Mouse (Mus musculus) limb, embryonic 11.5 days (tissue): ENCODE data around the gene Uox. TPM values are rescaled to one million over a fixed set of nuclear protein-coding genes. Genes with fewer than 3 reads are reported as not detected.

ENCODE experiments used
- ATAC-seq: fragments of 200-750 bp; cut with Nextera tagmentation; 2 replicates; pipeline ENCODE4 v1.8.0; 2017; ENCODE audit warnings: low read depth; ENCODE audit not compliant: insufficient number of reproducible peaks, low FRiP score, low TSS enrichment
- DNase-seq: peaks from one replicate; pipeline ENCODE4 v3.0.0-alpha.2; 2015; ENCODE audit warnings: low spot score
- H3K27ac ChIP-seq: fragments of 300-500 bp; sonication (generic); replicated peaks from 2 replicates; pipeline ENCODE4 v1.5.1; 2014; ENCODE audit warnings: low read depth, mild to moderate bottlenecking, low read length
- H3K27me3 ChIP-seq: fragments of 300-500 bp; sonication (generic); 2 replicates; pipeline ENCODE4 v1.6.1; 2014; ENCODE audit warnings: mild to moderate bottlenecking, low read length, mixed read lengths; ENCODE audit not compliant: control insufficient read depth, insufficient read depth
- H3K36me3 ChIP-seq: fragments of 300-500 bp; sonication (generic); 2 replicates; pipeline ENCODE4 v1.6.1; 2014; ENCODE audit warnings: mild to moderate bottlenecking, low read length, moderate library complexity, mixed read lengths; ENCODE audit not compliant: control insufficient read depth, insufficient read depth
- H3K4me1 ChIP-seq: fragments of 300-500 bp; sonication (generic); 2 replicates; pipeline ENCODE4 v1.6.1; 2014; ENCODE audit warnings: low read length, mixed read lengths; ENCODE audit not compliant: control insufficient read depth, insufficient read depth
- H3K4me2 ChIP-seq: fragments of 300-500 bp; sonication (generic); 2 replicates; pipeline ENCODE4 v1.6.1; 2014; ENCODE audit warnings: low read depth, mild to moderate bottlenecking, moderate library complexity; ENCODE audit not compliant: severe bottlenecking
- H3K4me3 ChIP-seq: fragments of 300-500 bp; sonication (generic); 2 replicates; pipeline ENCODE4 v1.5.1; 2014; ENCODE audit warnings: low read depth, low read length
- H3K9ac ChIP-seq: fragments of 300-500 bp; sonication (generic); 2 replicates; pipeline ENCODE4 v1.6.1; 2014; ENCODE audit warnings: mild to moderate bottlenecking, low read length
- H3K9me3 ChIP-seq: fragments of 300-500 bp; sonication (generic); 2 replicates; pipeline ENCODE4 v1.6.1; 2016; ENCODE audit warnings: low read length; ENCODE audit not compliant: control insufficient read depth
- WGBS: fragments of 180-500 bp; shearing (Covaris S2); extraction: QIAGEN DNeasy Blood & Tissue Kit; methylation state at CpG from one replicate; pipeline ENCODE4 v1.1.7; 2014; 5-methylcytosine and 5-hydroxymethylcytosine counted together
- polyA plus RNA-seq: library from polyadenylated mRNA; unstranded; fragments of >200 nt; fragmentation: Nextera tagmentation; extraction: Ambion mirVana; gene quantifications from 2 replicates; pipeline ENCODE4 v1.2.1, GENCODE M21; 2014

Gene Uox
- polyA plus RNA-seq, 1 experiment from 2014 or later = not detected

GRCm38 (mm10) chr3:146591601-146592000 is 21.4 kb downstream of the Uox start:
- H3K27me3 ChIP-seq = no peaks in the 10 kb centered on the region
- H3K27ac ChIP-seq = no peak overlapping the region
- 81% methylated on average over 2 of the region's 2 CpGs for WGBS
- no peak overlapping the region for H3K4me3 ChIP-seq
- H3K4me1 ChIP-seq = no peaks in the 10 kb centered on the region
- H3K9me3 ChIP-seq = no peaks in the 10 kb centered on the region
- H3K36me3 ChIP-seq = no peaks in the 10 kb centered on the region
- H3K4me2 ChIP-seq = no peak overlapping the region
- DNase-seq (no peak), ATAC-seq (no peak)
- no peak overlapping the region for H3K9ac ChIP-seq

- H3K4me1 ChIP-seq = no peaks in the 10 kb centered on the region
- 90% methylated on average over 6 of the region's 6 CpGs for WGBS
- no peaks in the 10 kb centered on the region for H3K36me3 ChIP-seq
- H3K27ac ChIP-seq = no peak overlapping the region
- H3K9ac ChIP-seq = no peak overlapping the region
- no peaks in the 10 kb centered on the region for H3K27me3 ChIP-seq
- ATAC-seq = no peak
- DNase-seq = no peak
- no peak overlapping the region for H3K4me3 ChIP-seq
- no peak overlapping the region for H3K4me2 ChIP-seq
- no peaks in the 10 kb centered on the region for H3K9me3 ChIP-seq
These were observed 25.2 kb downstream of the Uox start for GRCm38 (mm10) chr3:146595440-146595839.

GRCm38 (mm10) chr3:146596387-146596786 is 26.2 kb downstream of the Uox start:
- Histone ChIP-seq H3K4me2 (no peak overlapping the region), H3K4me1 (no peaks in the 10 kb centered on the region), H3K27ac (no peak overlapping the region), H3K27me3 (no peaks in the 10 kb centered on the region), H3K9ac (no peak overlapping the region), H3K9me3 (no peaks in the 10 kb centered on the region), H3K36me3 (no peaks in the 10 kb centered on the region), H3K4me3 (no peak overlapping the region)
- ATAC-seq = no peak
- 84% methylated on average over 8 of the region's 8 CpGs for WGBS
- no peak for DNase-seq

GRCm38 (mm10) chr3:146596864-146597263 is 26.6 kb downstream of the Uox start:
- Histone ChIP-seq H3K27me3 (no peaks in the 10 kb centered on the region), H3K9me3 (no peaks in the 10 kb centered on the region), H3K36me3 (no peaks in the 10 kb centered on the region), H3K4me2 (no peak overlapping the region), H3K4me3 (no peak overlapping the region), H3K9ac (no peak overlapping the region), H3K27ac (no peak overlapping the region), H3K4me1 (no peaks in the 10 kb centered on the region)
- no peak for ATAC-seq
- no peak for DNase-seq
- 90% methylated on average over 7 of the region's 7 CpGs for WGBS

- no peak for DNase-seq
- no peak overlapping the region for H3K9ac ChIP-seq
- ATAC-seq = no peak
- no peaks in the 10 kb centered on the region for H3K36me3 ChIP-seq
- H3K4me2 ChIP-seq = no peak overlapping the region
- no peak overlapping the region for H3K4me3 ChIP-seq
- no peaks in the 10 kb centered on the region for H3K27me3 ChIP-seq
- H3K4me1 ChIP-seq = no peaks in the 10 kb centered on the region
- WGBS = 78% methylated on average over 6 of the region's 6 CpGs
- H3K27ac ChIP-seq = no peak overlapping the region
- no peaks in the 10 kb centered on the region for H3K9me3 ChIP-seq
These were observed 28.2 kb downstream of the Uox start for GRCm38 (mm10) chr3:146598411-146598810.

GRCm38 (mm10) chr3:146599198-146599900 is 29.1 kb downstream of the Uox start:
- H3K4me1 ChIP-seq = no peaks in the 10 kb centered on the region
- H3K4me3 ChIP-seq = no peak overlapping the region
- no peaks in the 10 kb centered on the region for H3K36me3 ChIP-seq
- H3K27ac ChIP-seq = no peak overlapping the region
- no peaks in the 10 kb centered on the region for H3K9me3 ChIP-seq
- no peak overlapping the region for H3K4me2 ChIP-seq
- H3K27me3 ChIP-seq = no peaks in the 10 kb centered on the region
- ATAC-seq (no peak), DNase-seq (no peak)
- WGBS = 86% methylated on average over 6 of the region's 6 CpGs
- H3K9ac ChIP-seq = no peak overlapping the region

GRCm38 (mm10) chr3:146601205-146601604 is 31.0 kb downstream of the Uox start:
- WGBS = 93% methylated on average over 2 of the region's 2 CpGs
- Histone ChIP-seq H3K27ac (no peak overlapping the region), H3K27me3 (no peaks in the 10 kb centered on the region), H3K36me3 (no peaks in the 10 kb centered on the region), H3K9ac (no peak overlapping the region), H3K4me2 (no peak overlapping the region), H3K4me3 (no peak overlapping the region), H3K4me1 (no peaks in the 10 kb centered on the region), H3K9me3 (no peaks in the 10 kb centered on the region)
- DNase-seq = no peak
- no peak for ATAC-seq

- H3K27ac ChIP-seq = no peak overlapping the region
- H3K4me2 ChIP-seq = no peak overlapping the region
- no peaks in the 10 kb centered on the region for H3K36me3 ChIP-seq
- no peak overlapping the region for H3K9ac ChIP-seq
- WGBS = 89% methylated on average over 3 of the region's 3 CpGs
- ATAC-seq = no peak
- H3K4me3 ChIP-seq = no peak overlapping the region
- H3K4me1 ChIP-seq = no peaks in the 10 kb centered on the region
- H3K27me3 ChIP-seq = no peaks in the 10 kb centered on the region
- no peaks in the 10 kb centered on the region for H3K9me3 ChIP-seq
- no peak for DNase-seq
These were observed 32.3 kb downstream of the Uox start for GRCm38 (mm10) chr3:146602531-146602930.

GRCm38 (mm10) chr3:146604647-146605046 is 34.4 kb downstream of the Uox start:
- Histone ChIP-seq H3K9ac (no peak overlapping the region), H3K27ac (no peak overlapping the region), H3K4me3 (no peak overlapping the region), H3K4me1 (no peaks in the 10 kb centered on the region), H3K27me3 (no peaks in the 10 kb centered on the region), H3K9me3 (no peaks in the 10 kb centered on the region), H3K4me2 (no peak overlapping the region), H3K36me3 (no peaks in the 10 kb centered on the region)
- ATAC-seq = no peak
- 84% methylated on average over 9 of the region's 9 CpGs for WGBS
- DNase-seq = no peak
